Mouse (Mus musculus) spleen, postnatal 4 days (tissue): ENCODE data around the gene Eif2b4.
"Not testable (repeated sequence)": the region's sequence is repeated elsewhere in the genome, so short reads cannot be mapped to it uniquely, and the experiment has no call there.

ENCODE experiments used
- DNase-seq, 2 experiments: peaks; one replicate each; pipeline ENCODE4 v3.0.0; 2022; ENCODE audit warnings: low spot score in 2 of 2

Eif2b4 gene

DNA sequence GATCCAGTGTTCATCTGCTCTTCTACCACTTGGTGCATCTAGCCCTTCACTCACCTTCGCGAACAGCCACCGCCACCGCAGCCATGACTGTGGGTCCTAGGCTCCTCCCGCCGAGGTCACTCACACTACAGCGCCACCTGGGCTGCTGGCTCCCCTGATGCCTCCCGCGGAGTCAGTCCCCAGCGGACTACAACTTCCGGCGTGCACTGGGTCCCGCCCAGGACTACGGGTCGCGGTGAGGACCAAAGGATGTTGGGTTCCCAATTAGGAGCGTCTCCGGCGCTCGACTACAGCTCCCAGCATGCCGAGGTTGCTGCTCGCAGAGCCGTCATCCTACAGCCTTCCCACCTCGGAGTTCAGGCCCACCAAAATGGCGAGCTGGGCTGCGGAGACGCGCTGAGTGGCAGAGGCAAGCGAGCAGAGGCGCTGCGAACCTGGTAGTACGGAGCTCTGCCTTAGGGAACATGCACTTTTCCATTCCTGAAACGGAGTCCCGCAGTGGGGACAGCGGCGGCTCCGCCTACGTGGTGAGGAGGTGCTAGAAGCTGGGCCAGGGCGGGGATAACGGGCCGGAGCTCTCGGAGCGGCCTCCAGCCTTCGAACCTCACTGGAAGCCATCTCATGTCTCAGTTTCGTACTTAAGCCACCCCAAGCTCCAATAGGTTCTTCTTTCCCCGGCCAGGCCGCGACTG lies at the start of gene Eif2b4, which contains the start of gene Snx17:
TSS of gene Eif2b4 (minus strand) at position 492 of the 692 bp plus-strand sequence.
TSS of gene Snx17 (plus strand) at position 289 of the 692 bp plus-strand sequence.
- DNase-seq = peak; percentile 99

DNA sequence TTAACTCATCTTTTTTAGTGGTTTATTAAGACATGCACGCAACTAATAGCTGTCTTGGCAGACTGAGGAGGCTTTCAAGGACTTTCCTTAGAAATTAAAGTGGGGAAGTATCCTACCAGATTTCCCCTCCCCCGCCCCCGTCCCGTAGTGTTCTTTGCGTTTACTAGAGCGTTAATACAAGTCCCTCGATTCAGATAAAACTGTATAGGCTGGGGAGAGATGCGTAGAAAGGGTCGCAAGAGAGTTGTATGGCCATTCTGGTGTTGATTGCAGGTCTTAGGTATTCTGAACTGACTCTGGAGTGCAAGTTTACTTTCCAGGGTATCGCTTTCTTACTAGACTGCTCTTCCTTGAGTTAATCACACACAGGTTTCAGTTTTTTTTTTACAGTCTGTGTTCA lies 49.0 kb upstream of the Eif2b4 start:
- DNase-seq = no peak

DNA sequence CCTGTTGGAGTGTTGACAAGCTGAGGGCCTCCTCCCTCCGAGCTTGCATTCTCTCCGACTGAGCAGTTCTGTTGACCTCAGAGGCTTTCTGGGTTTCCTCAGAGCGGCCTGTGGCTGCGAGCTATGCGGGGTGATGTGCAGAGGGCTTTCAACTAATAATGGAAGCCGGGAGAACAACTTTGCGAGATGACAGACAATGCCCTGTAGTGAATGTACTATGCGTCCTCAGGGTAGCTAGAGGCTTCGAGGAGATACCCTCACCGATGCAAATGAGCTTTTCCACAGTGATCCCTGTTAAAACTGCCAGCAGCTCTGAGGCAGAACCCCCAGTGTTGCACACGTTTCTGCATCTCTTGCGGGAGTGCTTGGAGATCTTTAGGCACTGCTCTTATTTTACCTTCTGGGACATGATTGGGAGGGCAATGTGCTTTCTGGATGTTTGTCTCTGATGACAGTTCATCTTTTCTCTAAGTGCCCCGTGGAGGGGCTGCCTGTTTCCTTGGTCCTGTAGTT lies 48.3 kb upstream of the Eif2b4 start:
- DNase-seq = no peak

GRCm38 (mm10) chr5:31240637-31241521 lies 47.6 kb upstream of the Eif2b4 start, which contains the start of the genes Nrbp1 and Gm9970:
Gene Nrbp1 (plus strand): TSS chr5:31240864.
Gene Gm9970 (minus strand): TSS chr5:31241232.
- peak; percentile 96 to 97 for DNase-seq

DNA sequence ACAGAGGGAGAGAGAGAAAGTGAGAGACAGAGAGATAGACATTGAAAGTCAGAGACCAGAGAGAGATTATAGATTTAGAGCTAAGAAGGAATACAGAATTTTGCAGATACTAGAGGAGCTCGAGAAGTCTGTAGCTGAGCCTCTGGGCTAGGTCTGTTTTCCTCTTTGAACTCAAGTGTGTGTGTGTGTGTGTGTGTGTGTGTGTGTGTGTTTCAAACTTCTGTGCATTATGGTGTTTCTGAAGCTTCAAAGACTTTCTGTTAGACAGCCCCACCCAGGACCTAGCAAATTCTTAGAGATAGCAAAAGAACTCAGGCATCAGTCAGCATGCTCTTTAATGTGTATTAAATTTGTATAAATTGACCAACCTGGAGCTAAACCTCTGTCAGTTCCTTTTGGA lies 33.4 kb upstream of the Eif2b4 start:
- DNase-seq = no peak

GRCm38 (mm10) chr5:31222696-31223095 lies 29.5 kb upstream of the Eif2b4 start:
- DNase-seq = no peak

- DNase-seq = peak in 1 of 2 experiments; percentile 66
Measured at GRCm38 (mm10) chr5:31221304-31221945, 28.2 kb upstream of the Eif2b4 start.

- DNase-seq = peak; percentile 99 to 100
Measured at GRCm38 (mm10) chr5:31220448-31221303, 27.4 kb upstream of the Eif2b4 start, which contains the start of gene Ppm1g. Gene Ppm1g (minus strand): TSS chr5:31220687.

GRCm38 (mm10) chr5:31219911-31220447 lies 26.7 kb upstream of the Eif2b4 start:
- no peak for DNase-seq

GRCm38 (mm10) chr5:31219474-31219873 lies 26.2 kb upstream of the Eif2b4 start:
- DNase-seq = no peak

- no peak for DNase-seq
Measured at GRCm38 (mm10) chr5:31219070-31219469, 25.8 kb upstream of the Eif2b4 start.

DNA sequence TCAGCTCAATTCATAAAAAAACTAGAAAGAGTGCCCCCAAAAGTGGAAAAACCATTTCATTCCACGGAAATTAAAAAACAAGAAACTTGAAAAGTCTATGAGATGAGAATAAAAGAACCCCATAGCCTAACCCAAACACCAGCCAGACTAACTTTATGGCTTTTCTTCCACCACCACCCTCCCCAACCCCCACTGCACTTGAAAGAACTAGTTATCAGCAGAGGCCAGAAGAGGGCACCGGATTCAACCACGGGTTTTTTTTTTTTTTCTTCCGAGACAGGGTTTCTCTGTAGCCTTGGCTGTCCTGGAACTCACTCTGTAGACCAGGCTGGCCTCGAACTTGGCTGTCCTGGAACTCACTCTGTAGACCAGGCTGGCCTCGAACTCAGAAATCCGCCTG lies 25.1 kb upstream of the Eif2b4 start:
- peak in 1 of 2 experiments; percentile 59 for DNase-seq

DNA sequence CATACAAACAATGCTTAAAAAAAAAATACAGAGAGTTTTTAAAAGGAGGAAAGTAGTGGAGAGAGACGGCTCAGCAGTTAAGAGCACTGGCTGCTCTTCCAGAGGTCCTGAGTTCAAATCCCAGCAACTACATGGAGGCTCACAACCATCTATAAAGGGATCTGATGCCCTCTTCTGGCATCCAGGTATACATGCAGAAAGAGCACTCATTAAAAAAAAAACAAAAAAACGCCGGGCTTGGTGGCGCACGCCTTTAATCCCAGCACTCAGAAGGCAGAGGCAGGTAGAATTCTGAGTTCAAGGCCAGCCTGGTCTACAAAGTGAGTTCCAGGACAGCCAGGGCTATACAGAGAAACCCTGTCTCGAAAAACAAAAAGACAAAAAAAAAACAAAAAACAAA lies 23.3 kb upstream of the Eif2b4 start:
- not testable (repeated sequence) for DNase-seq

DNA sequence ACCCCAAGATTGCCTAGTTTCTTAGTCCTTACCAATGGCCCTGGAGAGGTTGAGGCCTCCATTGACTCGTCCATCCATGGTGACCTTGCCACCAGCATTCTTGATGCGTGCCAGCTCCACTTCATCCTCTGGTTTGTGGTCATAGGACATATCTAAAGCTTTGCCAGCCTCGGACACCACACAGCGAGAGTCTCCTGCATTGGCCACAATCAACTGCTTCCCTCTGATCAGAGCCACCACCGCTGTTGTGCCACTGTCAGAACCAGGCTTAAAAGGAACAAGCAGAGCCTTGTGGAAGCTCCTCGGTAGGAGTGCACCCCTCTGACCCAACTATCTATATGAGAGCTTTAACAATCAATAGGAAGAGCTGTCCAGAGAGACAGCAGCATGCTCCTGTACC lies 11.2 kb upstream of the Eif2b4 start:
- no peak for DNase-seq

DNA sequence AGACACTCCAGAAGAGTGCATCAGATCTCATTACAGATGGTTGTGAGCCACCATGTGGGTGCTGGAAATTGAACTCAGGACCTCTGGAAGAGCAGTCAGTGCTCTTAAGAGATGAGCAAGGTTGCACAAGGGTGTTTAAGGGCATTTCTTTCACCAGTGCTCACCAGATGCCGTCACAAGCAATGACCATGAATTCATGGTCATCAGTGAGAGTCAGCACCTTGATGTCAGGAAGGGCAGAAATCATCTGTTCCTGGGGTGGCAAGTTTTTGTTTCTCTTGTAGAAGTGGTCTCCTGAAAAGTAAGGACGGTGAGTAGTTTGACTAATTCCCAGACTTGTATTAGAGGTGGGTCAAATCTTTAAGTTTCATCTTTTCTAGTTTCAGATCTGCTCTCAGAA lies 10.6 kb upstream of the Eif2b4 start:
- no peak for DNase-seq

GRCm38 (mm10) chr5:31202933-31203332 lies 9.7 kb upstream of the Eif2b4 start:
- no peak for DNase-seq

- DNase-seq = peak; percentile 93 to 94
Measured at GRCm38 (mm10) chr5:31201742-31202590, 8.7 kb upstream of the Eif2b4 start, which contains the start of gene Zfp513. Gene Zfp513 (minus strand): TSS chr5:31202303.

DNA sequence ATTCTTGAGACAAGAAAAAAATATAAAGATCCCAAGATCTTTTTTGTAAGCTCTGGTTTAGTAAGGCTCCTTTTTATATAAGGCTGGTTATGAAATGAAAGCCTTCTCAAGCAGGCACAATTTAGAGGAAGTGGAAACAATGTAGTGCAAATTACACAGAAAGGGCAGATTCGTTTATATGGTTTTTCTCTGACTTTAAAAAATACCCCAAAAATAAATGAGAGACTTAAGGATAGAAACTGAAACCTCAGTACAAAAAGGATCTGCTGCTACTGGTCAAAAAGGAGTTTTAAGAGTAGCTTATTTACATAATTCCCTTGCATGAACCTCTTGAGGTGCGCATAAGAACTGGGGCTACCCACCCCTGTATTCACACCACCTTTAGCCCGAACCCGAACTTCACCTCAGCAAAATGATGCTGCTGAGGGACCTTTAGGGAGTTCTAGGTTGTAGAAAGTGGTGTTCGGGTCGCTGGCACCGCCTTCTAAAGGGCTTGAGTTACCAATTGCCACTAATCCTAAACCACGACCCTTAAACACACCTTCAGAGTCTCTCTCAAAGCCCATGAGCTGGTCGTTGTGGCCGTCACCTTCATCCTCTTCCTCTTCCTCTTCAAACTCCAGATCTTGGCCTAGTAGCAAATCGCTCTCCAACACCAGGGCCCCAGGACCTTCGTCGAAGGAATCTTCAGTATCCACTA lies 8.0 kb upstream of the Eif2b4 start:
- no peak for DNase-seq

GRCm38 (mm10) chr5:31200327-31200768 lies 7.1 kb upstream of the Eif2b4 start:
- peak in 1 of 2 experiments; percentile 71 for DNase-seq
